Mouse (Mus musculus): Measurements from ENCODE around the gene Stx17. TPM values are rescaled to one million over a fixed set of nuclear protein-coding genes. Genes with fewer than 3 reads are reported as not detected.

Gene Stx17
- total and polyA plus RNA-seq, 2 experiments from 2014 or later, result 22.5 to 29.8 TPM

- H3K4me1 ChIP-seq (ENCODE audit: insufficient read depth), result no peaks in the 10 kb centered on the region
- H3K9me3 ChIP-seq (ENCODE audit: low read length), result no peaks in the 10 kb centered on the region
- no peak overlapping the region for H3K27ac ChIP-seq (ENCODE audit: low read depth, low read length)
- H3K27me3 ChIP-seq (ENCODE audit: insufficient read depth, low read length), result no peaks in the 10 kb centered on the region
- H3K36me3 ChIP-seq (ENCODE audit: insufficient read depth), result no peaks in the 10 kb centered on the region
- no peak for DNase-seq
- WGBS, result 85% methylated on average over 6 of the region's 6 CpGs
- no peak overlapping the region for H3K4me2 ChIP-seq (ENCODE audit: low read depth)
- ATAC-seq, result no peak
- no peak overlapping the region for H3K9ac ChIP-seq
- H3K4me3 ChIP-seq (ENCODE audit: low read depth, low read length), result no peak overlapping the region
- no peak for TF ChIP-seq CTCF (IDR thresholded peaks at IDR 0.05; ENCODE audit: low read depth)
These were observed 37.2 kb upstream of the Stx17 start for GRCm38 (mm10) chr4:48087497-48087896.

- ATAC-seq (no peak), DNase-seq (no peak)
- no peak overlapping the region for H3K27ac ChIP-seq (ENCODE audit: low read depth, low read length)
- H3K36me3 ChIP-seq (ENCODE audit: insufficient read depth), result no peaks in the 10 kb centered on the region
- TF ChIP-seq CTCF (IDR thresholded peaks at IDR 0.05; ENCODE audit: low read depth), result no peak
- no peak overlapping the region for H3K4me3 ChIP-seq (ENCODE audit: low read depth, low read length)
- no peaks in the 10 kb centered on the region for H3K27me3 ChIP-seq (ENCODE audit: insufficient read depth, low read length)
- no peak overlapping the region for H3K4me2 ChIP-seq (ENCODE audit: low read depth)
- no peak overlapping the region for H3K9ac ChIP-seq
- no peaks in the 10 kb centered on the region for H3K9me3 ChIP-seq (ENCODE audit: low read length)
- H3K4me1 ChIP-seq (ENCODE audit: insufficient read depth), result no peaks in the 10 kb centered on the region
- WGBS, result 82% methylated on average over 3 of the region's 3 CpGs
These were observed 31.5 kb upstream of the Stx17 start for GRCm38 (mm10) chr4:48093221-48093620.

GRCm38 (mm10) chr4:48100217-48100616 is 24.5 kb upstream of the Stx17 start:
- Histone ChIP-seq H3K36me3 (ENCODE audit: insufficient read depth) (no peaks in the 10 kb centered on the region), H3K9ac (no peak overlapping the region), H3K4me1 (ENCODE audit: insufficient read depth) (no peaks in the 10 kb centered on the region), H3K4me2 (ENCODE audit: low read depth) (no peak overlapping the region), H3K9me3 (ENCODE audit: low read length) (no peaks in the 10 kb centered on the region), H3K27me3 (ENCODE audit: insufficient read depth, low read length) (no peaks in the 10 kb centered on the region), H3K4me3 (ENCODE audit: low read depth, low read length) (no peak overlapping the region), H3K27ac (ENCODE audit: low read depth, low read length) (no peak overlapping the region)
- ATAC-seq (no peak), DNase-seq (no peak)
- TF ChIP-seq CTCF (IDR thresholded peaks at IDR 0.05; ENCODE audit: low read depth), result no peak
- WGBS, result 88% methylated on average over 8 of the region's 8 CpGs

GRCm38 (mm10) chr4:48101981-48102380 is 22.7 kb upstream of the Stx17 start:
- Histone ChIP-seq H3K36me3 (ENCODE audit: insufficient read depth) (no peaks in the 10 kb centered on the region), H3K4me2 (ENCODE audit: low read depth) (no peak overlapping the region), H3K27ac (ENCODE audit: low read depth, low read length) (no peak overlapping the region), H3K4me3 (ENCODE audit: low read depth, low read length) (no peak overlapping the region), H3K9me3 (ENCODE audit: low read length) (no peaks in the 10 kb centered on the region), H3K4me1 (ENCODE audit: insufficient read depth) (no peaks in the 10 kb centered on the region), H3K27me3 (ENCODE audit: insufficient read depth, low read length) (no peaks in the 10 kb centered on the region), H3K9ac (no peak overlapping the region)
- WGBS, result 73% methylated on average over 2 of the region's 2 CpGs
- DNase-seq (no peak), ATAC-seq (no peak)
- TF ChIP-seq CTCF (IDR thresholded peaks at IDR 0.05; ENCODE audit: low read depth), result no peak

GRCm38 (mm10) chr4:48105387-48105786 is 19.3 kb upstream of the Stx17 start:
- Histone ChIP-seq H3K27ac (ENCODE audit: low read depth, low read length) (no peak overlapping the region), H3K4me3 (ENCODE audit: low read depth, low read length) (no peak overlapping the region), H3K9me3 (ENCODE audit: low read length) (no peaks in the 10 kb centered on the region), H3K9ac (no peak overlapping the region), H3K27me3 (ENCODE audit: insufficient read depth, low read length) (no peaks in the 10 kb centered on the region), H3K4me1 (ENCODE audit: insufficient read depth) (no peaks in the 10 kb centered on the region), H3K36me3 (ENCODE audit: insufficient read depth) (no peaks in the 10 kb centered on the region), H3K4me2 (ENCODE audit: low read depth) (no peak overlapping the region)
- ATAC-seq, result peak; percentile 53; the same call in 1 of the 2 replicates
- no peak for TF ChIP-seq CTCF (IDR thresholded peaks at IDR 0.05; ENCODE audit: low read depth)
- DNase-seq, result no peak
- WGBS, result 59% methylated on average over 5 of the region's 5 CpGs

- ATAC-seq (no peak), DNase-seq (no peak)
- H3K9ac ChIP-seq, result no peak overlapping the region
- H3K9me3 ChIP-seq (ENCODE audit: low read length), result no peaks in the 10 kb centered on the region
- no peaks in the 10 kb centered on the region for H3K4me1 ChIP-seq (ENCODE audit: insufficient read depth)
- H3K4me3 ChIP-seq (ENCODE audit: low read depth, low read length), result no peak overlapping the region
- no peak overlapping the region for H3K27ac ChIP-seq (ENCODE audit: low read depth, low read length)
- H3K36me3 ChIP-seq (ENCODE audit: insufficient read depth), result no peaks in the 10 kb centered on the region
- no peaks in the 10 kb centered on the region for H3K27me3 ChIP-seq (ENCODE audit: insufficient read depth, low read length)
- no peak for TF ChIP-seq CTCF (IDR thresholded peaks at IDR 0.05; ENCODE audit: low read depth)
- H3K4me2 ChIP-seq (ENCODE audit: low read depth), result no peak overlapping the region
- 88% methylated on average over 6 of the region's 6 CpGs for WGBS
These were observed 17.6 kb upstream of the Stx17 start for GRCm38 (mm10) chr4:48107086-48107485.

- no peaks in the 10 kb centered on the region for H3K9me3 ChIP-seq (ENCODE audit: low read length)
These were observed 16.1 kb upstream of the Stx17 start for GRCm38 (mm10) chr4:48108591-48108990.

GRCm38 (mm10) chr4:48110331-48110730 is 14.4 kb upstream of the Stx17 start:
- no peaks in the 10 kb centered on the region for H3K27me3 ChIP-seq (ENCODE audit: insufficient read depth, low read length)
- H3K9me3 ChIP-seq (ENCODE audit: low read length), result no peaks in the 10 kb centered on the region
- no peaks in the 10 kb centered on the region for H3K36me3 ChIP-seq (ENCODE audit: insufficient read depth)
- no peak for ATAC-seq
- H3K4me3 ChIP-seq (ENCODE audit: low read depth, low read length), result no peak overlapping the region
- no peak for DNase-seq
- H3K4me2 ChIP-seq (ENCODE audit: low read depth), result no peak overlapping the region
- WGBS, result 73% methylated on average over 3 of the region's 3 CpGs
- no peak for TF ChIP-seq CTCF (IDR thresholded peaks at IDR 0.05; ENCODE audit: low read depth)
- no peaks in the 10 kb centered on the region for H3K4me1 ChIP-seq (ENCODE audit: insufficient read depth)
- H3K9ac ChIP-seq, result no peak overlapping the region
- H3K27ac ChIP-seq (ENCODE audit: low read depth, low read length), result no peak overlapping the region

More at GRCm38 (mm10) chr4:48108591-48108990, 16.1 kb upstream of the Stx17 start:
- DNase-seq (no peak), ATAC-seq (no peak)
- TF ChIP-seq CTCF (IDR thresholded peaks at IDR 0.05; ENCODE audit: low read depth), result peak; percentile 33
- no peaks in the 10 kb centered on the region for H3K36me3 ChIP-seq (ENCODE audit: insufficient read depth)
- H3K27me3 ChIP-seq (ENCODE audit: insufficient read depth, low read length), result no peaks in the 10 kb centered on the region
- 72% methylated on average over 2 of the region's 2 CpGs for WGBS
- no peaks in the 10 kb centered on the region for H3K4me1 ChIP-seq (ENCODE audit: insufficient read depth)
- H3K27ac ChIP-seq (ENCODE audit: low read depth, low read length), result no peak overlapping the region
- no peak overlapping the region for H3K4me3 ChIP-seq (ENCODE audit: low read depth, low read length)
- no peak overlapping the region for H3K9ac ChIP-seq
- H3K4me2 ChIP-seq (ENCODE audit: low read depth), result no peak overlapping the region
